Mouse (Mus musculus) thymus, adult 2 months (tissue): ENCODE measurements around the gene H6pd. TPM values are rescaled to one million over a fixed set of nuclear protein-coding genes. Genes with fewer than 3 reads are reported as not detected.
A peak's percentile ranks its signal among the peaks of the same experiment; 100 is the strongest.

ENCODE experiments used
- DNase-seq: peaks from one replicate; pipeline ENCODE4 v3.0.0; 2021
- H3K27ac ChIP-seq: fragments of 200-500 bp; 2 replicates; pipeline ENCODE4 v1.5.1; 2012; ENCODE audit warnings: low read length, control low read depth; ENCODE audit not compliant: control insufficient read depth, insufficient read depth
- H3K27me3 ChIP-seq: fragments of 200-500 bp; 2 replicates; pipeline ENCODE4 v1.6.1; 2012; ENCODE audit warnings: mild to moderate bottlenecking, low read length, moderate library complexity, mixed read lengths; ENCODE audit not compliant: control insufficient read depth, insufficient read depth
- H3K36me3 ChIP-seq: fragments of 200-500 bp; 2 replicates; pipeline ENCODE4 v1.6.1; 2012; ENCODE audit warnings: mild to moderate bottlenecking, low read length, moderate library complexity; ENCODE audit not compliant: control insufficient read depth, insufficient read depth
- H3K4me1 ChIP-seq: fragments of 200-500 bp; replicated peaks from 2 replicates; pipeline ENCODE4 v1.6.1; 2012; ENCODE audit warnings: low read length; ENCODE audit not compliant: control insufficient read depth, insufficient read depth
- H3K4me3 ChIP-seq: fragments of 200-500 bp; 2 replicates; pipeline ENCODE4 v1.5.1; 2012; ENCODE audit warnings: mild to moderate bottlenecking, low read length, control low read depth, moderate library complexity; ENCODE audit not compliant: control insufficient read depth, insufficient read depth
- CTCF ChIP-seq: fragments of 200-500 bp; IDR thresholded peaks from 2 replicates; pipeline ENCODE4 v1.5.1; 2012; ENCODE audit warnings: mild to moderate bottlenecking, control low read depth, low read length, moderate library complexity, borderline replicate concordance; ENCODE audit not compliant: control insufficient read depth, poor library complexity, insufficient read depth; ENCODE audit errors: extremely low read depth
- POLR2A ChIP-seq: fragments of 200-500 bp; IDR thresholded peaks from 2 replicates; pipeline ENCODE4 v1.6.1; 2012; ENCODE audit warnings: mild to moderate bottlenecking, low read length, control low read depth, moderate library complexity; ENCODE audit not compliant: control insufficient read depth, poor library complexity, insufficient read depth; ENCODE audit errors: extremely low read depth
- WGBS: fragments of 180-500 bp; shearing (Covaris S2); methylation state at CpG from one replicate; pipeline ENCODE4 v1.1.7; 2018; 5-methylcytosine and 5-hydroxymethylcytosine counted together
- polyA plus RNA-seq: library from polyadenylated mRNA; depleted of rRNA; stranded (reverse); fragments of >200 nt; gene quantifications from 2 replicates; pipeline ENCODE4 v1.2.3, GENCODE M21; 2012

The H6pd gene
- polyA plus RNA-seq, 1 experiment, result 138 TPM

DNA sequence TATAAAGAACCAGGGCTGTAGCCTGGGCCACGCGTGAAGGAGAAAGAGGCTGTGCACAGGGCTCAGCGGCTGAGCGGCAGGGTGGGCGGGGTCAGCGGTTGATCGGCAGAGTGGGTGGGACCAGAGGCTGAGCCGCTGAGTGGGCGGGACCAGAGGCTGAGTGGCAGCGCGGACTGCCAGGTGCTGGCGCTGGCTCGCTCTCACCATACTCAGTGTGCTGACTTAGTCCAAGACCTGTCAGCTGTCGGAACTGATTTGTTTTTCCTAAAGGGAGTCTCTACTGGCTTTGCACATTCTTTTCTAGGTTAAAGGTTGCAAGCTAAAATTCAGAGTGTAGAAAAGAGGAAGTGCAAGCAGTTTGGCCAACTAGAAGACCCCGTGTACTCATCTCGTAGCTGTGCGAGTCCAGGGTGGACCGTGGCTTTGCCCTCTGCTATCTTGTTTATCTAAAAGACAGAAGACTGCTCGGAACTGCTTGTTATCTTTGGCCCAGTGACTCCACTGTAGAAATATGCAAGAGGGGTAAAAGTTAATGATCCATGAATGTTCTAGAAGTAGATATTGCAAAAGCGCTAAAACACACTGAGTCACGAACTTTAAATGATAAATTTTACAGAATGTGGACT lies 19.8 kb downstream of the H6pd start:
- 9% methylated on average over 21 of the region's 21 CpGs for WGBS
- H3K27me3 ChIP-seq, result no peaks in the 10 kb centered on the region
- peaks cover 32% of the 10 kb centered on the region for H3K4me1 ChIP-seq
- no peak overlapping the region for H3K4me3 ChIP-seq
- no peak overlapping the region for H3K27ac ChIP-seq
- TF ChIP-seq CTCF, result no peak
- no peak for TF ChIP-seq POLR2A
- no peaks in the 10 kb centered on the region for H3K36me3 ChIP-seq
- DNase-seq, result peak; percentile 93

DNA sequence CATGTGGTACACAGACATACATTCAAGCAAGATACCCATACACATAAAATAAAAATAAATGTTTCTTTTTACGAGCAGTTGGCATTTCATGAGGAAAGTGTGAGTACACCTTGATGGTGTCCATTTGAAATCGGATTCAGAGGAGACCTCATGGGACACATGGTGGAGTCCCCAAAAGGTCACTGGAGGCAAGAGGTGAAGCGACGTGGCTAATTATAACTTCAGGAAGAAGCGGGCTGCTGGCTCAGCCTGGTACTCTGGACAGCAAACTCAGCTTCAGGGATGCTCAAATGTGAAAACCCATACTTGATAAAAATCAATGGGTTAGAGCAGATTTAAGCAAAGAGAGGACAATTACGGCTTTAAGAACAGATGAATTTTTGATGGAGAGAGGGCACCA lies 20.5 kb downstream of the H6pd start:
- H3K4me3 ChIP-seq, result no peak overlapping the region

DNA sequence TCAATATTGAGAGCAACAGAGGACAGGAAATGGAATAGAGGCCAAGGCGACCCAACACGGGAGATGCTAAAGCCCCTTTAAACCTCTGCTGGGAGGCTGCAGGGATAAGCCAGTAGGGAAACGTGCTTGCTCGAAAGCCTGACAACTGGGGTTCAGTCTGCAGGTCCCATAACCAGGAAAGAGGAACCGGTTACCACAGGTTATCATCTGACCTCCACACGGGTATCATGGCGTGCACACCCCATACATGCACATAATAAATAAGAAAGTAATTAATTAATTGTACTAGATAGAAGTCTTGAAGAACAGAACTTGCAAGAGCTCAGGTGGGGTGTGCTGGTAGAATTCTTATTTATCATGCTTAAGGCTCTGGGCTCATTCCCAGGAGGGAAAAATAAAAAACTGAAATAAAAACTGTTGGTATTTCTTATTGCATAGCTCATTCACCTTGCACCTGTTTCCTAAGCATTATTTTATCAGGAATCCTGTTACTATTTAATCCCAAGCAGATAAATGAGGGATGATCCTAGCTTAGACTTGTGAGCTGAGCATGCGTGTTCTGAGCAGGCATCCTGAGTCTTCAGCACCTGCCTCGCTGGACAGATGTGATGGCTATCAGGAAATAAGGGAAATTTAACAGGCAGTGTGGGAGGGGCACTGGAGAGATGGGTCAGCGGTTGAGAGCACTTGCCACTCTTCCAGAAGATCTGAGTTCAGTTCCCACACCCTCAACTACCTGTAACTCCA lies 22.0 kb downstream of the H6pd start:
- no peak for DNase-seq

More for the DNA sequence above, 20.5 kb downstream of the H6pd start:
- WGBS, result 94% methylated on average over 6 of the region's 6 CpGs
- H3K36me3 ChIP-seq, result no peaks in the 10 kb centered on the region; the same call in 1 of the 2 replicates
- H3K27ac ChIP-seq, result no peak overlapping the region
- H3K27me3 ChIP-seq, result no peaks in the 10 kb centered on the region
- DNase-seq, result no peak
- no peak for TF ChIP-seq POLR2A
- TF ChIP-seq CTCF, result no peak
- peaks cover 32% of the 10 kb centered on the region for H3K4me1 ChIP-seq

DNA sequence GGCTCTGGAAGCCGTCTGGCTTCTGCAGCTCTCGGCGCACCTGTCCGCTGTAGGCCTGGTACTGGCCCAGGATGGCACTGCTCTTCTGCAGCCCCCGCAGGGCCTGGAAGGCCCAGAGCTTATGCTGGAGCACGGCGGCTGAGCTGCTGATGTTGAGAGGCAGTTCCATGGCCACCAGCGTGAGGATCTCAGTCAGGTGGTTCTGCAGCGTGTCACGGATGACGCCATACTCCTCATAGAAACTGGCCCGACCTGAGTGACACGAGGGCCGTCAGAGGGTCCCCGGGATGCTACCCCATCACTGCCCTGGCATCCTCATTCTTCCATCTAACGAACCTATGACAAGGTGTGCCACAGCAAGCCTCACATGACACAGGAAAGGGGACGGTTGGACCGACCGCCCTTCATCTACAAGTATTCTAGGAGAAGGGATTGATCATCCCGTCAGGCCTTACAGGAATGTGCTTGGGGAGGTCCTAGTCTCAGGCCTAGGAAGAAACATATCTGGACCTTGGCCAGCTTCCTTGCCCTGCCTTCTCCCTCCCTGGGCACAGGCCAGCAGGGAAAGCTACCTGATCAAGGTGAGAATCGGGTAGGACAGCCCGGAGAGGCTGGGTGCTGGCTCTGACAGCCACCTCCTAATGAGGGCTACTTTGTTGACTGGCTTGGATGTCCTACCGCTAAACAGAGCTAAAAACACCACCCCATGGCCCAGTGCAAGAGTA lies 24.7 kb downstream of the H6pd start:
- H3K36me3 ChIP-seq, result peaks cover 6% of the 10 kb centered on the region
- H3K27me3 ChIP-seq, result no peaks in the 10 kb centered on the region
- H3K4me3 ChIP-seq, result no peak overlapping the region
- DNase-seq, result no peak
- WGBS, result 96% methylated on average over 23 of the region's 23 CpGs
- TF ChIP-seq POLR2A (no peak), CTCF (no peak)
- H3K27ac ChIP-seq, result no peak overlapping the region
- peaks cover 5% of the 10 kb centered on the region for H3K4me1 ChIP-seq

More for the DNA sequence above, 22.0 kb downstream of the H6pd start:
- no peak for TF ChIP-seq CTCF
- H3K27me3 ChIP-seq, result no peaks in the 10 kb centered on the region
- H3K36me3 ChIP-seq, result peaks cover 5% of the 10 kb centered on the region
- 80% methylated on average over 10 of the region's 10 CpGs for WGBS
- H3K27ac ChIP-seq, result no peak overlapping the region
- H3K4me3 ChIP-seq, result no peak overlapping the region
- H3K4me1 ChIP-seq, result peaks cover 23% of the 10 kb centered on the region

DNA sequence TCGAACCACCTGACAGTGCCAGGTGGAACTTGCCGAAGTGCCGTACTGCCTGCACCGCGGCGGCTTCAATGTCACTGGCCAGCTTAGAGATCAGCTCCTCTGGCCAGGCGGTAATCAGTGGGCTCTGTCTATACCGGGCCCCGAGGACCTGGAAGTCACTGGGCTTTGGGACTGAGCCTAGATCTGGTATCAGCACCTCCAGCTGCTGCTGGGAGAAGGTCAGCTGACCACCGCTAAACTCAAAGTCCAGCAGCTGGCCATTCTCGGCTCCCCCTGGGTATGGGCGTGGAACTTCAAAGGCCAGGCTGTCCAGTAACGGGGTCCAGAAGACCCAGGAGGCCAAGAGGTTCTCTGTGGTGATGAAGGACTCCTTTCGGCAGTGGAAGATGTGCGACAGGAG lies 26.7 kb downstream of the H6pd start:
- Histone ChIP-seq H3K36me3 (peaks cover 6% of the 10 kb centered on the region), H3K4me3 (no peak overlapping the region), H3K4me1 (peaks cover 3% of the 10 kb centered on the region), H3K27ac (no peak overlapping the region), H3K27me3 (no peaks in the 10 kb centered on the region)
- TF ChIP-seq CTCF (no peak), POLR2A (no peak)
- 98% methylated on average over 15 of the region's 15 CpGs for WGBS
- no peak for DNase-seq

DNA sequence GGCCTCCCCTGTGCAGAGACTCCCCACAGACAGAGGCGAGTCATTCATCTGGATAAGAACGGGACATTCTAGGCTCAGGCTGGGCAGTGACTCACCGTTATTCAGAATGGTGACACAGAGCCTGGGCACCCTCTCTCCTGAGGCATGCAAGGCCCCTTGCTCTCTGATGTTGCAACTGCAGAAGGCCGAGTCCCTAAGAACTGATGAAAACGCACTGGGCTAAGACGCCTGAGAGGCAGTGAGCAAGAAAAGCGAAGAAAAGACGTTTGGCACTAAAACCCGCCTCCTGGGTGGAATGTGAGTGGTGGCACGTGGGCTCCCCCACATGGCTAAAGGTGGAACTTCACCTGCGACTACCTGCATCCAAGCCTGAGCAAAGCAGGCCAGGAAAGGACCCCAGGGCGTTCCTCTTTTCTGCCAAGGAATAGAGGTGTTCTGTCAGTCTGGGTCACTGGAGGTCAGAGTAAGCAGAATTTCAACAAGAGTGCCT lies 29.0 kb downstream of the H6pd start:
- peaks cover 6% of the 10 kb centered on the region for H3K36me3 ChIP-seq
- H3K4me3 ChIP-seq, result no peak overlapping the region
- no peak for TF ChIP-seq POLR2A
- peak; percentile 92 for TF ChIP-seq CTCF
- no peak overlapping the region for H3K27ac ChIP-seq
- peak; percentile 81 for DNase-seq
- WGBS, result 25% methylated on average over 12 of the region's 12 CpGs
- H3K27me3 ChIP-seq, result no peaks in the 10 kb centered on the region
- H3K4me1 ChIP-seq, result peaks cover 3% of the 10 kb centered on the region
